In the genomic region with DNA sequence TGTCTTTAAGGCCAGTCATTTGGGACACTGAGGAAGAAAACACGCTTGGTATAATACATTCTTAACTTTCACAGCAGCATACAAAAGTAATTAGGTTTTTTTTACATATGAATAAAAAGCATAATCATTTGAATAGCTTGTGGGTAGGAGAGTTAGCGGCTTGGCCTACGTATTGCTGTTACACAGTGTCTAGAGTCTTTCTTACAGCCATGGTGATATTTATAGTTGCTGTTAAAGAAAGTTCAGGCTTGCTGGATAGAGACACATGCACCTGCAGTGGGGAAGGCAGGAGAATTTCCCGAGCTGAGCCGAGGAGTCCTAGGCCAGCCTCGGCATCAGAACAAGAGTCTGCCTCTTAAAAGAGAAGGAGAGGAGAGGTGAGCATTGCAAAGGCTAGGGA, we compare ENCODE assay signal across 29 mouse cellular contexts.
A peak's percentile ranks its signal among the peaks of the same experiment; 100 is the strongest.
DNase-seq lines count a peak whose midpoint lies in the region; ATAC-seq and TF ChIP-seq lines count a peak whose summit lies in the region.
"Had no signal": no experiment of that assay in that cellular context is flagged by ENCODE, and none has a peak within 500 bp of the region (broad histone marks: within the 10 kb centered on the region; RNA-seq: fewer than 3 reads in every experiment).

No protein-coding gene starts in this region.

- ATAC-seq in forebrain, embryonic 15.5 days (replicated peaks) = no peak
- no peak for ATAC-seq in forebrain, embryonic 11.5 days (replicated peaks; ENCODE audit: low FRiP score)
- ATAC-seq: activated CD4-positive, CD25-positive, alpha-beta regulatory T cell, adult 4 months; intestine, embryonic 15.5 days; liver, embryonic 12.5 days; midbrain, embryonic 16.5 days; Patski had no signal

- no peaks in the 10 kb centered on the region for H3K36me3 ChIP-seq in forebrain, embryonic 15.5 days
- H3K36me3 ChIP-seq in forebrain, embryonic 11.5 days (ENCODE audit: control insufficient read depth, insufficient read depth, low read length) = no peaks in the 10 kb centered on the region
- H3K36me3 ChIP-seq: embryonic facial prominence, embryonic 12.5 days; intestine, embryonic 15.5 days; limb, embryonic 13.5 days; liver, embryonic 12.5 days; neural tube, embryonic 13.5 days had no signal

- no peaks in the 10 kb centered on the region for H3K9me3 ChIP-seq in forebrain, embryonic 15.5 days
- no peaks in the 10 kb centered on the region for H3K9me3 ChIP-seq in forebrain, embryonic 11.5 days (ENCODE audit: control insufficient read depth, low read length)
- H3K9me3 ChIP-seq: embryonic facial prominence, embryonic 12.5 days; intestine, embryonic 15.5 days; limb, embryonic 13.5 days; liver, embryonic 12.5 days; neural tube, embryonic 13.5 days had no signal

- no peak for TF ChIP-seq CTCF in left cerebral cortex, adult 2 months (IDR thresholded peaks at IDR 0.05)

- intact Hi-C loops in left cerebral cortex, adult 2 months (cut with DNase I) = loop anchor here (5.0 kb wide), 1 partner anchor 33 kb away; no protein-coding TSS in a partner anchor
- intact Hi-C loops in left cerebral cortex, postnatal 10 days (cut with DNase I) = loop anchor here (5.0 kb wide), 1 partner anchor 498 kb away; no protein-coding TSS in a partner anchor

- H3K4me3 ChIP-seq in forebrain, embryonic 15.5 days = no peak overlapping the region
- no peak overlapping the region for H3K4me3 ChIP-seq in forebrain, embryonic 11.5 days (ENCODE audit: low read depth, low read length)
- no peak overlapping the region for H3K4me3 ChIP-seq in left cerebral cortex, adult 2 months
- H3K4me3 ChIP-seq: embryonic facial prominence, embryonic 12.5 days; intestine, embryonic 15.5 days; limb, embryonic 13.5 days; liver, embryonic 12.5 days; myocyte; neural tube, embryonic 13.5 days had no signal

- H3K27me3 ChIP-seq in forebrain, embryonic 15.5 days = no peaks in the 10 kb centered on the region
- H3K27me3 ChIP-seq in forebrain, embryonic 11.5 days (ENCODE audit: control insufficient read depth, insufficient read depth, low read length) = no peaks in the 10 kb centered on the region
- H3K27me3 ChIP-seq: embryonic facial prominence, embryonic 12.5 days; intestine, embryonic 15.5 days; limb, embryonic 13.5 days; liver, embryonic 12.5 days; Patski had no signal

- H3K4me1 ChIP-seq in forebrain, embryonic 15.5 days = peaks cover 78% of the 10 kb centered on the region
- peaks cover 14% of the 10 kb centered on the region; the same call in 1 of the 2 replicates for H3K4me1 ChIP-seq in forebrain, embryonic 11.5 days (replicated peaks; ENCODE audit: control insufficient read depth, insufficient read depth, low read length)
- H3K4me1 ChIP-seq: embryonic facial prominence, embryonic 12.5 days; intestine, embryonic 15.5 days; limb, embryonic 13.5 days had no signal

- WGBS in forebrain, embryonic 15.5 days = 19% methylated on average over 6 of the region's 6 CpGs
- WGBS in forebrain, embryonic 11.5 days = 51% methylated on average over 6 of the region's 6 CpGs

- no peak overlapping the region for H3K4me2 ChIP-seq in forebrain, embryonic 15.5 days (replicated peaks)
- no peak overlapping the region for H3K4me2 ChIP-seq in forebrain, embryonic 11.5 days (ENCODE audit: low read depth, low read length, severe bottlenecking)
- H3K4me2 ChIP-seq: embryonic facial prominence, embryonic 12.5 days; heart, embryonic 11.5 days; intestine, embryonic 15.5 days; limb, embryonic 13.5 days; liver, embryonic 12.5 days; lung, embryonic 14.5 days; neural tube, embryonic 13.5 days had no signal

- H3K9ac ChIP-seq in forebrain, embryonic 15.5 days (replicated peaks) = 0 out of 2 replicates have a peak overlapping the region, but pooled peaks have one; percentile 0
- no peak overlapping the region for H3K9ac ChIP-seq in forebrain, embryonic 11.5 days (ENCODE audit: low read length)
- H3K9ac ChIP-seq: embryonic facial prominence, embryonic 12.5 days; intestine, embryonic 15.5 days; limb, embryonic 13.5 days; liver, embryonic 12.5 days; lung, embryonic 14.5 days; neural tube, embryonic 13.5 days had no signal

- no peak for DNase-seq in forebrain, embryonic 11.5 days (ENCODE audit: low spot score)
- DNase-seq in left cerebral cortex, adult 2 months (ENCODE audit: extremely low spot score in 1 of 2, low spot score in 2 of 2) = no peak
- no peak for DNase-seq in left cerebral cortex, postnatal 10 days (ENCODE audit: extremely low spot score in 1 of 2, low spot score in 2 of 2)
- DNase-seq in ZHBTc4 (ENCODE audit: low read depth, low spot score) = peak; percentile 10
- DNase-seq in induced T-regulatory cell, adult 2 months (ENCODE audit: low read depth) = peak; percentile 19
- no peak for DNase-seq in lung, postnatal 36 days
- DNase-seq: adrenal gland, adult 8-10 months; cerebellum, adult 2 months; cerebellum, postnatal 25 days; gastrocnemius, postnatal 14 days; heart, adult 11 months; kidney, adult 8-10 months; kidney, postnatal 10 days; layer of hippocampus, postnatal 36 days; lung, embryonic 14.5 days; retina, postnatal 1 day; right cerebral cortex, postnatal 25 days; spleen, adult 18-20 months had no signal

- peak overlapping the region; percentile 96 for H3K27ac ChIP-seq in forebrain, embryonic 15.5 days (replicated peaks)
- H3K27ac ChIP-seq in forebrain, embryonic 11.5 days (ENCODE audit: low read depth, low read length) = no peak overlapping the region
- peak overlapping the region; percentile 38; the same call in 1 of the 2 replicates for H3K27ac ChIP-seq in left cerebral cortex, adult 2 months
- H3K27ac ChIP-seq: embryonic facial prominence, embryonic 12.5 days; intestine, embryonic 15.5 days; limb, embryonic 13.5 days; liver, embryonic 12.5 days; neural tube, embryonic 13.5 days had no signal

Comparison
In these comparisons a context has a peak if more than half of its experiments do, and no peak if none do; other contexts are left out.
1. DNase-seq: peak in ZHBTc4 (single experiment) and induced T-regulatory cell, adult 2 months (single experiment); none in forebrain, embryonic 11.5 days (single experiment), left cerebral cortex, adult 2 months (0 of 2), left cerebral cortex, postnatal 10 days (0 of 2) and lung, postnatal 36 days (single experiment).